Mouse (Mus musculus) left cerebral cortex, postnatal 36 days (tissue): ENCODE data around the gene Tmem229b. TPM values are rescaled to one million over a fixed set of nuclear protein-coding genes. Genes with fewer than 3 reads are reported as not detected.
"Not testable (repeated sequence)": the region's sequence is repeated elsewhere in the genome, so short reads cannot be mapped to it uniquely, and the experiment has no call there.

Source experiments
- DNase-seq, 2 experiments: peaks; one replicate each; pipeline ENCODE4 v3.0.0; 2021 to 2022; ENCODE audit warnings: low spot score in 2 of 2, mixed read lengths in 1 of 2
- intact Hi-C: fragments of 180-260 bp; cut with DNase I; formaldehyde crosslinking; loops from one replicate; pipeline ENCODE4 v1.15.1; 2025
- total RNA-seq, 2 experiments: library from RNA; stranded (reverse); gene quantifications; 2 replicates each; pipeline ENCODE4 v1.2.3; 2021

Tmem229b gene
- total RNA-seq: 10 to 100 TPM; 29.6 to 33.1 TPM

GRCm38 (mm10) chr12:79007126-79007753 is at the start of gene Tmem229b:
Gene Tmem229b, minus strand, starts transcription at chr12:79007627.
- peak; percentile 76 to 79 for DNase-seq
- intact Hi-C loops: loop anchor here (5.0 kb wide), 1 partner anchor 90 kb away; no protein-coding TSS in a partner anchor

GRCm38 (mm10) chr12:79055276-79055675 is 47.8 kb upstream of the Tmem229b start:
- DNase-seq: no peak
- intact Hi-C loops: no loop called here

- intact Hi-C loops: no loop called here
- DNase-seq: no peak
These were observed 44.6 kb upstream of the Tmem229b start for GRCm38 (mm10) chr12:79052073-79052472.

- intact Hi-C loops: no loop called here
These were observed 43.3 kb upstream of the Tmem229b start for GRCm38 (mm10) chr12:79050545-79051212.

GRCm38 (mm10) chr12:79049807-79050206 is 42.4 kb upstream of the Tmem229b start:
- DNase-seq: no peak
- intact Hi-C loops: no loop called here

More at GRCm38 (mm10) chr12:79050545-79051212, 43.3 kb upstream of the Tmem229b start:
- DNase-seq: no peak

- no peak for DNase-seq
- intact Hi-C loops: no loop called here
These were observed 41.5 kb upstream of the Tmem229b start for GRCm38 (mm10) chr12:79048898-79049297.

- intact Hi-C loops: no loop called here
- DNase-seq: no peak
These were observed 39.8 kb upstream of the Tmem229b start for GRCm38 (mm10) chr12:79047203-79047602.

- no peak for DNase-seq
- intact Hi-C loops: no loop called here
These were observed 38.7 kb upstream of the Tmem229b start for GRCm38 (mm10) chr12:79046171-79046570.

- peak; percentile 19 to 26 for DNase-seq
- intact Hi-C loops: no loop called here
These were observed 37.2 kb upstream of the Tmem229b start for GRCm38 (mm10) chr12:79044668-79045067.

- intact Hi-C loops: no loop called here
- DNase-seq: no peak
These were observed 34.0 kb upstream of the Tmem229b start for GRCm38 (mm10) chr12:79041436-79041835.

- no peak for DNase-seq
- intact Hi-C loops: no loop called here
These were observed 32.9 kb upstream of the Tmem229b start for GRCm38 (mm10) chr12:79040201-79040827.

- intact Hi-C loops: no loop called here
- DNase-seq: no peak
These were observed 32.3 kb upstream of the Tmem229b start for GRCm38 (mm10) chr12:79039708-79040107.

GRCm38 (mm10) chr12:79035349-79035748 is 27.9 kb upstream of the Tmem229b start:
- intact Hi-C loops: no loop called here
- no peak for DNase-seq

GRCm38 (mm10) chr12:79034331-79034730 is 26.9 kb upstream of the Tmem229b start:
- intact Hi-C loops: no loop called here
- DNase-seq: no peak

GRCm38 (mm10) chr12:79028911-79029861 is 21.8 kb upstream of the Tmem229b start, which contains the start of gene Plekhh1:
Gene Plekhh1, plus strand, starts transcription at chr12:79029163.
- peak in 1 of 2 experiments; percentile 37 for DNase-seq
- intact Hi-C loops: no loop called here

- intact Hi-C loops: not testable (repeated sequence)
These were observed 20.1 kb upstream of the Tmem229b start for GRCm38 (mm10) chr12:79027526-79027925.

GRCm38 (mm10) chr12:79022882-79023281 is 15.5 kb upstream of the Tmem229b start:
- DNase-seq: peak; percentile 52 to 54
- intact Hi-C loops: loop anchor here (2.0 kb wide), 2 partner anchors 70 to 104 kb away; no protein-coding TSS in a partner anchor

More at GRCm38 (mm10) chr12:79027526-79027925, 20.1 kb upstream of the Tmem229b start:
- DNase-seq: not testable (repeated sequence)

- no peak for DNase-seq
These were observed 14.5 kb upstream of the Tmem229b start for GRCm38 (mm10) chr12:79021902-79022301.

GRCm38 (mm10) chr12:79017994-79018399 is 10.6 kb upstream of the Tmem229b start:
- intact Hi-C loops: no loop called here
- no peak for DNase-seq

More at GRCm38 (mm10) chr12:79021902-79022301, 14.5 kb upstream of the Tmem229b start:
- intact Hi-C loops: loop anchor here (2.0 kb wide), 2 partner anchors 71 to 103 kb away; no protein-coding TSS in a partner anchor
